Mouse (Mus musculus): ENCODE results near the gene Eml5. TPM values are rescaled to one million over a fixed set of nuclear protein-coding genes. Genes with fewer than 3 reads are reported as not detected.

Eml5 gene
- 0.93 TPM for polyA plus RNA-seq (2014; fragmentation: Illumina TruSeq; extraction: RNeasy Lipid Tissue Mini Kit (QIAGEN cat#74804); ENCODE audit: insufficient read depth, low read depth, low replicate concordance)

GRCm38 (mm10) chr12:98900881-98901801 is at the start of gene Eml5:
Eml5 (minus strand) TSS chr12:98901484.

GRCm38 (mm10) chr12:98920194-98920991 is 19.1 kb upstream of the Eml5 start, which contains the start of gene Ttc8:
Ttc8 (plus strand) TSS chr12:98920574.

GRCm38 (mm10) chr12:98746746-98747379 is 154.4 kb downstream of the Eml5 start, which contains the start of gene Zc3h14:
Zc3h14 (plus strand) TSS chr12:98746964.

GRCm38 (mm10) chr12:98736951-98737800 is 164.1 kb downstream of the Eml5 start, which contains the start of gene Ptpn21:
Ptpn21 (minus strand) TSS chr12:98737405.

Other genes with a start within 250 kb of the Eml5 start
- gene Ptpn21, start 164.1 kb downstream of the Eml5 start, polyA plus RNA-seq (2014; fragmentation: Illumina TruSeq; extraction: RNeasy Lipid Tissue Mini Kit (QIAGEN cat#74804); ENCODE audit: insufficient read depth, low read depth, low replicate concordance), result 11.2 TPM
- gene Zc3h14, start 154.5 kb downstream of the Eml5 start, polyA plus RNA-seq (2014; fragmentation: Illumina TruSeq; extraction: RNeasy Lipid Tissue Mini Kit (QIAGEN cat#74804); ENCODE audit: insufficient read depth, low read depth, low replicate concordance), result 41.2 TPM
- gene Ttc8, start 19.1 kb upstream of the Eml5 start, polyA plus RNA-seq (2014; fragmentation: Illumina TruSeq; extraction: RNeasy Lipid Tissue Mini Kit (QIAGEN cat#74804); ENCODE audit: insufficient read depth, low read depth, low replicate concordance), result 5.1 TPM

Data from lung, adult 10 weeks (tissue).